Comparison of ENCODE assay signal across 8 mouse cellular contexts in genomic region chr6:119451981-119452499, GRCm38 (mm10). TPM values are rescaled to one million over a fixed set of nuclear protein-coding genes. Genes with fewer than 3 reads are reported as not detected.
DNase-seq lines count a peak whose midpoint lies in the region; ATAC-seq lines count a peak whose summit lies in the region.

No protein-coding gene starts in this region.

- WGBS in forebrain, embryonic 11.5 days: 2% methylated on average over 15 of the region's 15 CpGs

- H3K4me1 ChIP-seq in forebrain, embryonic 11.5 days (replicated peaks; ENCODE audit: control insufficient read depth, insufficient read depth, low read length): peaks cover 13% of the 10 kb centered on the region

- peak; percentile 69 for ATAC-seq in forebrain, embryonic 11.5 days (replicated peaks; ENCODE audit: low FRiP score)

- peak overlapping the region; percentile 28 for H3K4me3 ChIP-seq in forebrain, embryonic 11.5 days (ENCODE audit: low read depth, low read length)

- peak; percentile 60 for DNase-seq in 3T3-L1 (ENCODE audit: low read depth, low spot score)
- peak; percentile 60 for DNase-seq in adrenal gland, postnatal 25 days
- peak; percentile 85 for DNase-seq in forebrain, embryonic 11.5 days (ENCODE audit: low spot score)
- DNase-seq in heart, postnatal 36 days: peak; percentile 31 to 46
- DNase-seq in layer of hippocampus, postnatal 10 days (ENCODE audit: low spot score in 2 of 2): peak; percentile 53 to 68
- DNase-seq in lung, adult 18-20 months: peak; percentile 57 to 59
- peak; percentile 79 for DNase-seq in retina, postnatal 1 day
- DNase-seq in c-Kit-positive CD71-positive TER-119-positive erythroid progenitor cells, embryonic 14.5 days (ENCODE audit: low spot score): no peak

- H3K36me3 ChIP-seq in forebrain, embryonic 11.5 days (ENCODE audit: control insufficient read depth, insufficient read depth, low read length): no peaks in the 10 kb centered on the region

- peak overlapping the region; percentile 88 for H3K27ac ChIP-seq in forebrain, embryonic 11.5 days (ENCODE audit: low read depth, low read length)

- H3K4me2 ChIP-seq in forebrain, embryonic 11.5 days (ENCODE audit: low read depth, low read length, severe bottlenecking): peak overlapping the region; percentile 64

- H3K9me3 ChIP-seq in forebrain, embryonic 11.5 days (ENCODE audit: control insufficient read depth, low read length): no peaks in the 10 kb centered on the region

- intact Hi-C loops in heart, postnatal 36 days (cut with DNase I): no loop called here

- no peaks in the 10 kb centered on the region for H3K27me3 ChIP-seq in forebrain, embryonic 11.5 days (ENCODE audit: control insufficient read depth, insufficient read depth, low read length)

- H3K9ac ChIP-seq in forebrain, embryonic 11.5 days (ENCODE audit: low read length): peak overlapping the region; percentile 69

RNA-seq across cellular contexts. Expression of gene Fbxl14, which starts 27.4 kb away (rescaled TPM):
- 39.5 and 40.8 TPM in 2 replicates for total RNA-seq in adrenal gland, postnatal 25 days (2021)
- polyA plus RNA-seq in forebrain, embryonic 11.5 days (2014; fragmentation: Nextera tagmentation; extraction: Ambion mirVana): 5.6 and 6.3 TPM in 2 replicates
- total RNA-seq in heart, postnatal 36 days (2021): 10 to 100 TPM; 14.1 to 16.5 TPM
- total RNA-seq in layer of hippocampus, postnatal 10 days (2021): 10 to 100 TPM; 21.8 to 24.0 TPM

RNA-seq across cellular contexts. Expression of gene Adipor2, which starts 34.5 kb away (rescaled TPM):
- 139 and 144 TPM in 2 replicates for total RNA-seq in adrenal gland, postnatal 25 days (2021)
- 19.9 and 20.6 TPM in 2 replicates for polyA plus RNA-seq in forebrain, embryonic 11.5 days (2014; fragmentation: Nextera tagmentation; extraction: Ambion mirVana)
- 10 to 100 TPM; 61.9 to 65.0 TPM for total RNA-seq in heart, postnatal 36 days (2021)
- 10 to 100 TPM; 38.4 to 41.3 TPM for total RNA-seq in layer of hippocampus, postnatal 10 days (2021)
